In genomic region chr17:5053201-5053600, GRCm38 (mm10) we compare ENCODE assay signal across 24 mouse cellular contexts. TPM values are rescaled to one million over a fixed set of nuclear protein-coding genes. Genes with fewer than 3 reads are reported as not detected.
DNase-seq lines count a peak whose midpoint lies in the region; ATAC-seq lines count a peak whose summit lies in the region.
"Had no signal": no experiment of that assay in that cellular context is flagged by ENCODE, and none has a peak within 500 bp of the region (broad histone marks: within the 10 kb centered on the region; RNA-seq: fewer than 3 reads in every experiment).

No protein-coding gene starts in this region.

- 76% methylated on average over 16 of the region's 16 CpGs for WGBS in forebrain, embryonic 12.5 days
- 86% methylated on average over 16 of the region's 16 CpGs for WGBS in forebrain, embryonic 11.5 days
- WGBS in limb, embryonic 12.5 days, result 58% methylated on average over 16 of the region's 16 CpGs
- 77% methylated on average over 16 of the region's 16 CpGs for WGBS in limb, embryonic 10.5 days
- WGBS in hindbrain, embryonic 16.5 days, result 52% methylated on average over 16 of the region's 16 CpGs
- 54% methylated on average over 16 of the region's 16 CpGs for WGBS in stomach, embryonic 15.5 days

- no peak for DNase-seq in forebrain, embryonic 11.5 days (ENCODE audit: low spot score)
- no peak for DNase-seq in limb, embryonic 10.5 days (ENCODE audit: low spot score)
- no peak for DNase-seq in heart, postnatal 4 days
- DNase-seq in cerebellum, postnatal 36 days, result no peak
- DNase-seq: adrenal gland, postnatal 14 days; cerebellum, adult 2 months; gastrocnemius, adult 2 months; heart, postnatal 36 days; kidney, adult 2 months; kidney, postnatal 14 days; lung, postnatal 10 days; right cerebral cortex, adult 18-20 months had no signal

- H3K27ac ChIP-seq in forebrain, embryonic 12.5 days, result no peak overlapping the region
- H3K27ac ChIP-seq in forebrain, embryonic 11.5 days (ENCODE audit: low read depth, low read length), result no peak overlapping the region
- H3K27ac ChIP-seq in limb, embryonic 12.5 days, result peak overlapping the region; percentile 17; the same call in 1 of the 2 replicates
- H3K27ac ChIP-seq in limb, embryonic 10.5 days, result no peak overlapping the region
- no peak overlapping the region for H3K27ac ChIP-seq in hindbrain, embryonic 16.5 days (ENCODE audit: low read depth, low read length)
- H3K27ac ChIP-seq in stomach, embryonic 15.5 days, result peak overlapping the region; percentile 46
- H3K27ac ChIP-seq: embryonic facial prominence, embryonic 12.5 days; gastrocnemius, adult 2 months; heart, embryonic 13.5 days; left cerebral cortex, adult 2 months; liver, embryonic 15.5 days had no signal

- H3K9me3 ChIP-seq in forebrain, embryonic 12.5 days, result no peaks in the 10 kb centered on the region
- H3K9me3 ChIP-seq in forebrain, embryonic 11.5 days (ENCODE audit: control insufficient read depth, low read length), result no peaks in the 10 kb centered on the region
- H3K9me3 ChIP-seq in limb, embryonic 12.5 days, result no peaks in the 10 kb centered on the region
- H3K9me3 ChIP-seq in limb, embryonic 10.5 days (replicated peaks), result no peaks in the 10 kb centered on the region
- H3K9me3 ChIP-seq in hindbrain, embryonic 16.5 days (ENCODE audit: control insufficient read depth, low read length), result no peaks in the 10 kb centered on the region
- no peaks in the 10 kb centered on the region for H3K9me3 ChIP-seq in stomach, embryonic 15.5 days
- H3K9me3 ChIP-seq: embryonic facial prominence, embryonic 12.5 days; heart, embryonic 13.5 days; limb, embryonic 13.5 days; liver, embryonic 15.5 days had no signal

- H3K9ac ChIP-seq in forebrain, embryonic 12.5 days, result no peak overlapping the region
- H3K9ac ChIP-seq in forebrain, embryonic 11.5 days (ENCODE audit: low read length), result no peak overlapping the region
- H3K9ac ChIP-seq in limb, embryonic 12.5 days (replicated peaks), result no peak overlapping the region
- no peak overlapping the region for H3K9ac ChIP-seq in hindbrain, embryonic 16.5 days (ENCODE audit: low read depth, low read length)
- no peak overlapping the region for H3K9ac ChIP-seq in stomach, embryonic 15.5 days
- H3K9ac ChIP-seq: embryonic facial prominence, embryonic 12.5 days; heart, embryonic 13.5 days; limb, embryonic 13.5 days; liver, embryonic 15.5 days had no signal

- ATAC-seq in forebrain, embryonic 12.5 days (ENCODE audit: low FRiP score), result peak; percentile 37; the same call in 1 of the 2 replicates
- ATAC-seq in forebrain, embryonic 11.5 days (replicated peaks; ENCODE audit: low FRiP score), result no peak
- no peak for ATAC-seq in limb, embryonic 12.5 days (ENCODE audit: insufficient number of reproducible peaks, insufficient read depth, low FRiP score, low TSS enrichment, low read depth)
- peak; percentile 51; the same call in 1 of the 2 replicates for ATAC-seq in hindbrain, embryonic 16.5 days
- peak; percentile 82 for ATAC-seq in stomach, embryonic 15.5 days (ENCODE audit: insufficient read depth, low FRiP score, low read depth)
- ATAC-seq: activated CD4-positive, CD25-positive, alpha-beta regulatory T cell, adult 4 months; CD4-positive, CD25-positive, alpha-beta regulatory T cell, adult 4 months had no signal

- H3K4me3 ChIP-seq in forebrain, embryonic 12.5 days (replicated peaks), result no peak overlapping the region
- H3K4me3 ChIP-seq in forebrain, embryonic 11.5 days (ENCODE audit: low read depth, low read length), result no peak overlapping the region
- no peak overlapping the region for H3K4me3 ChIP-seq in limb, embryonic 12.5 days (replicated peaks)
- no peak overlapping the region for H3K4me3 ChIP-seq in limb, embryonic 10.5 days
- no peak overlapping the region for H3K4me3 ChIP-seq in hindbrain, embryonic 16.5 days (ENCODE audit: low read length)
- no peak overlapping the region for H3K4me3 ChIP-seq in stomach, embryonic 15.5 days (replicated peaks)
- H3K4me3 ChIP-seq: embryonic facial prominence, embryonic 12.5 days; gastrocnemius, adult 2 months; heart, embryonic 13.5 days; left cerebral cortex, adult 2 months; limb, embryonic 13.5 days; liver, embryonic 15.5 days had no signal

- H3K36me3 ChIP-seq in forebrain, embryonic 12.5 days (replicated peaks), result 0 out of 2 replicates have a peak, but pooled peaks cover 3% of the 10 kb centered on the region
- H3K36me3 ChIP-seq in forebrain, embryonic 11.5 days (ENCODE audit: control insufficient read depth, insufficient read depth, low read length), result no peaks in the 10 kb centered on the region
- H3K36me3 ChIP-seq in limb, embryonic 12.5 days, result peaks cover 16% of the 10 kb centered on the region; the same call in 1 of the 2 replicates
- H3K36me3 ChIP-seq in limb, embryonic 10.5 days, result peaks cover 24% of the 10 kb centered on the region
- H3K36me3 ChIP-seq in hindbrain, embryonic 16.5 days (ENCODE audit: control insufficient read depth, insufficient read depth, low read length), result no peaks in the 10 kb centered on the region
- H3K36me3 ChIP-seq in stomach, embryonic 15.5 days, result no peaks in the 10 kb centered on the region
- H3K36me3 ChIP-seq: embryonic facial prominence, embryonic 12.5 days; limb, embryonic 13.5 days; liver, embryonic 15.5 days had no signal

- H3K4me1 ChIP-seq in forebrain, embryonic 12.5 days, result peaks cover 49% of the 10 kb centered on the region
- H3K4me1 ChIP-seq in forebrain, embryonic 11.5 days (replicated peaks; ENCODE audit: control insufficient read depth, insufficient read depth, low read length), result peaks cover 14% of the 10 kb centered on the region
- peaks cover 72% of the 10 kb centered on the region for H3K4me1 ChIP-seq in limb, embryonic 12.5 days (replicated peaks)
- H3K4me1 ChIP-seq in limb, embryonic 10.5 days, result peaks cover 52% of the 10 kb centered on the region
- peaks cover 21% of the 10 kb centered on the region for H3K4me1 ChIP-seq in hindbrain, embryonic 16.5 days (ENCODE audit: control insufficient read depth, insufficient read depth, low read depth, low read length)
- H3K4me1 ChIP-seq in stomach, embryonic 15.5 days, result peaks cover 49% of the 10 kb centered on the region

- peaks cover 19% of the 10 kb centered on the region; the same call in 1 of the 2 replicates for H3K27me3 ChIP-seq in forebrain, embryonic 12.5 days
- no peaks in the 10 kb centered on the region for H3K27me3 ChIP-seq in forebrain, embryonic 11.5 days (ENCODE audit: control insufficient read depth, insufficient read depth, low read length)
- H3K27me3 ChIP-seq in limb, embryonic 12.5 days, result no peaks in the 10 kb centered on the region
- H3K27me3 ChIP-seq in limb, embryonic 10.5 days (ENCODE audit: low read depth, poor library complexity, severe bottlenecking), result no peaks in the 10 kb centered on the region
- H3K27me3 ChIP-seq in hindbrain, embryonic 16.5 days (replicated peaks; ENCODE audit: control insufficient read depth, insufficient read depth, low read length), result no peaks in the 10 kb centered on the region
- H3K27me3 ChIP-seq in stomach, embryonic 15.5 days (replicated peaks), result no peaks in the 10 kb centered on the region
- H3K27me3 ChIP-seq: embryonic facial prominence, embryonic 12.5 days; limb, embryonic 13.5 days; liver, embryonic 15.5 days had no signal

- no peak overlapping the region for H3K4me2 ChIP-seq in forebrain, embryonic 12.5 days
- H3K4me2 ChIP-seq in forebrain, embryonic 11.5 days (ENCODE audit: low read depth, low read length, severe bottlenecking), result no peak overlapping the region
- no peak overlapping the region for H3K4me2 ChIP-seq in limb, embryonic 12.5 days
- no peak overlapping the region for H3K4me2 ChIP-seq in hindbrain, embryonic 16.5 days (ENCODE audit: low read length)
- no peak overlapping the region for H3K4me2 ChIP-seq in stomach, embryonic 15.5 days
- H3K4me2 ChIP-seq: embryonic facial prominence, embryonic 12.5 days; heart, embryonic 13.5 days; limb, embryonic 13.5 days; liver, embryonic 15.5 days; midbrain, embryonic 11.5 days had no signal

RNA-seq across cellular contexts. Expression of gene Arid1b, which starts 59.1 kb away (rescaled TPM):
- 17.4 and 17.7 TPM in 2 replicates for polyA plus RNA-seq in forebrain, embryonic 12.5 days (2016; fragmentation: Nextera tagmentation; extraction: Ambion mirVana)
- 15.5 and 16.3 TPM in 2 replicates for polyA plus RNA-seq in forebrain, embryonic 11.5 days (2014; fragmentation: Nextera tagmentation; extraction: Ambion mirVana)
- polyA plus RNA-seq in limb, embryonic 12.5 days (2016; fragmentation: Nextera tagmentation; extraction: Ambion mirVana), result 17.8 and 18.2 TPM in 2 replicates
- polyA plus RNA-seq in limb, embryonic 10.5 days (2016; fragmentation: Nextera tagmentation; extraction: Ambion mirVana), result 10.7 and 12.5 TPM in 2 replicates
- 9.6 and 12.5 TPM in 2 replicates for polyA plus RNA-seq in hindbrain, embryonic 16.5 days (2015; fragmentation: Nextera tagmentation; extraction: Ambion mirVana)
- 11.2 and 11.4 TPM in 2 replicates for polyA plus RNA-seq in stomach, embryonic 15.5 days (2015; fragmentation: Nextera tagmentation; extraction: Ambion mirVana)
- total RNA-seq in heart, postnatal 4 days (2021), result 10 to 100 TPM; 40.5 to 41.6 TPM

Comparison
In these comparisons a context has a peak if more than half of its experiments do, and no peak if none do; other contexts are left out.
1. ATAC-seq: peak in forebrain, embryonic 12.5 days (single experiment), hindbrain, embryonic 16.5 days (single experiment) and stomach, embryonic 15.5 days (single experiment); none in forebrain, embryonic 11.5 days (single experiment) and limb, embryonic 12.5 days (single experiment).
2. H3K27ac ChIP-seq: peak in limb, embryonic 12.5 days (single experiment) and stomach, embryonic 15.5 days (single experiment); none in forebrain, embryonic 12.5 days (single experiment), forebrain, embryonic 11.5 days (single experiment), limb, embryonic 10.5 days (single experiment) and hindbrain, embryonic 16.5 days (single experiment).